35 mouse cellular contexts compared by ENCODE assay signal in the genomic region with DNA sequence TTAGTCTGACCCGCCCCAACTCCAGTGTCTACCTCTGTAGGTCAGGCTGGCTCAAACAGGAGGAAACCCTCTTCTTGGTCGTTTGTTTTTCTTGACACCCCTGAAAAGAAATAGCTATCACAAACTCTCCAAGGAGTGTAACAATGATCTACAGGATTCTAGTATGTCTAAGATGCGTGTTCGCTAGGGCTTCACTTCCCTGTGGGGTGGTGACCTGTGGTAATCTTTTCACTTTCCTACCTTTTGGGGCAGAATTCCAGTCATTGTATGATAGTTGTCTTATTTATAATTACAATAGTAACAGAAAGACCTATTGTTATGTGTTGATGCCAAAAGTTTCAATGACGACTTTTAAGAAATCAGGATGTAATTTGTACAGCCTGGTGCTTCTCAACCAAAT. TPM values are rescaled to one million over a fixed set of nuclear protein-coding genes. Genes with fewer than 3 reads are reported as not detected.
DNase-seq lines count a peak whose midpoint lies in the region; ATAC-seq lines count a peak whose summit lies in the region.
"Had no signal": no experiment of that assay in that cellular context is flagged by ENCODE, and none has a peak within 500 bp of the region (broad histone marks: within the 10 kb centered on the region; RNA-seq: fewer than 3 reads in every experiment).

No protein-coding gene starts in this region.

- H3K27ac ChIP-seq in lung, embryonic 16.5 days (ENCODE audit: low read length) = peak overlapping the region; percentile 60; the same call in 1 of the 2 replicates
- H3K27ac ChIP-seq: embryonic facial prominence, embryonic 12.5 days; embryonic facial prominence, embryonic 15.5 days; heart, embryonic 13.5 days; hindbrain, embryonic 12.5 days; hindbrain, embryonic 15.5 days had no signal

- H3K9me3 ChIP-seq in lung, embryonic 16.5 days (ENCODE audit: control insufficient read depth, low read length) = no peaks in the 10 kb centered on the region
- H3K9me3 ChIP-seq: embryonic facial prominence, embryonic 12.5 days; embryonic facial prominence, embryonic 15.5 days; heart, embryonic 13.5 days; hindbrain, embryonic 12.5 days; hindbrain, embryonic 15.5 days had no signal

- no peaks in the 10 kb centered on the region for H3K27me3 ChIP-seq in lung, embryonic 16.5 days (ENCODE audit: control insufficient read depth, insufficient read depth, low read depth, low read length)
- H3K27me3 ChIP-seq: CH12.LX; embryonic facial prominence, embryonic 12.5 days; embryonic facial prominence, embryonic 15.5 days; heart, embryonic 13.5 days had no signal

- intact Hi-C loops in heart, postnatal 14 days (cut with DNase I) = loop anchor here (5.0 kb wide), 2 partner anchors 46 to 171 kb away; no protein-coding TSS in a partner anchor

- H3K4me3 ChIP-seq in lung, embryonic 16.5 days (ENCODE audit: low read length) = no peak overlapping the region
- H3K4me3 ChIP-seq: embryonic facial prominence, embryonic 12.5 days; embryonic facial prominence, embryonic 15.5 days; heart, embryonic 13.5 days; hindbrain, embryonic 12.5 days; hindbrain, embryonic 15.5 days had no signal

- no peak for ATAC-seq in lung, embryonic 16.5 days (ENCODE audit: low read depth)
- ATAC-seq: forebrain, embryonic 14.5 days; forebrain, postnatal 0 days; intestine, embryonic 16.5 days had no signal

- peaks cover 14% of the 10 kb centered on the region for H3K4me1 ChIP-seq in lung, embryonic 16.5 days (replicated peaks; ENCODE audit: control insufficient read depth, insufficient read depth, low read length)

- 75% methylated on average over 5 of the region's 5 CpGs for WGBS in lung, embryonic 16.5 days

- H3K36me3 ChIP-seq in lung, embryonic 16.5 days (ENCODE audit: control insufficient read depth, insufficient read depth, low read length) = no peaks in the 10 kb centered on the region
- H3K36me3 ChIP-seq: embryonic facial prominence, embryonic 12.5 days; embryonic facial prominence, embryonic 15.5 days; heart, embryonic 13.5 days; hindbrain, embryonic 12.5 days; hindbrain, embryonic 15.5 days had no signal

- DNase-seq in heart, adult 11 months = peak; percentile 81
- no peak for DNase-seq in heart, postnatal 14 days
- DNase-seq in lung, postnatal 25 days (ENCODE audit: low spot score) = no peak
- DNase-seq in R1 (ENCODE audit: low read depth, low spot score) = peak; percentile 64
- no peak for DNase-seq in ovary, postnatal 10 days (ENCODE audit: low spot score)
- DNase-seq: adrenal gland, adult 2 months; adrenal gland, postnatal 14 days; B cell, adult 2 months; cerebellum, adult 11 months; cerebellum, adult 2 months; cerebellum, adult 9-11 months; cerebellum, postnatal 25 days; forebrain, postnatal 0 days; gastrocnemius, postnatal 10 days; gastrocnemius, postnatal 36 days; kidney, adult 18-20 months had no signal

- H3K4me2 ChIP-seq in lung, embryonic 16.5 days (ENCODE audit: low read depth, low read length) = no peak overlapping the region
- H3K4me2 ChIP-seq: embryonic facial prominence, embryonic 12.5 days; embryonic facial prominence, embryonic 15.5 days; heart, embryonic 13.5 days; hindbrain, embryonic 12.5 days; hindbrain, embryonic 15.5 days had no signal

- H3K9ac ChIP-seq in lung, embryonic 16.5 days (ENCODE audit: low read length) = no peak overlapping the region
- H3K9ac ChIP-seq: embryonic facial prominence, embryonic 12.5 days; embryonic facial prominence, embryonic 15.5 days; forebrain, postnatal 0 days; heart, embryonic 13.5 days; hindbrain, embryonic 12.5 days; hindbrain, embryonic 15.5 days had no signal

RNA-seq across cellular contexts. Expression of a gene that starts 1.8 kb away (rescaled TPM):
- 10 to 100 TPM; 16.0 to 19.2 TPM for total RNA-seq in heart, postnatal 14 days (2021)
- 11.5 TPM in 2 replicates for polyA plus RNA-seq in lung, embryonic 16.5 days (2015; fragmentation: Nextera tagmentation; extraction: Ambion mirVana)
- total RNA-seq: CH12.LX, MEL had no signal

RNA-seq across cellular contexts. Expression of a gene that starts 40.6 kb away (rescaled TPM):
- total RNA-seq in heart, postnatal 14 days (2021) = under 1 TPM in 1 of 2 experiments, not detected in 1; 0.55 TPM
- 3.5 and 7.7 TPM in 2 replicates for polyA plus RNA-seq in lung, embryonic 16.5 days (2015; fragmentation: Nextera tagmentation; extraction: Ambion mirVana)
- total RNA-seq: adrenal gland, adult 2 months; adrenal gland, postnatal 14 days; adrenal gland, postnatal 4 days; CH12.LX; common myeloid progenitor, adult 5-6 weeks; gastrocnemius, postnatal 10 days; gastrocnemius, postnatal 36 days; granulocyte monocyte progenitor cell, adult 5-6 weeks; heart, adult 8-10 months; heart, postnatal 25 days; hematopoietic stem cell, adult 5-6 weeks; MEL had no signal
- polyA plus RNA-seq: adrenal gland, adult 2 months; embryonic facial prominence, embryonic 12.5 days; forebrain, embryonic 11.5 days; forebrain, embryonic 14.5 days; frontal cortex, adult 2 months; heart, embryonic 13.5 days; heart, embryonic 16.5 days; hindbrain, embryonic 12.5 days; hindbrain, embryonic 15.5 days; intestine, embryonic 16.5 days had no signal

Comparison
In these comparisons a context has a peak if more than half of its experiments do, and no peak if none do; other contexts are left out.
1. DNase-seq: peak in heart, adult 11 months (single experiment) and R1 (single experiment); none in heart, postnatal 14 days (0 of 2), lung, postnatal 25 days (single experiment) and ovary, postnatal 10 days (single experiment).